Mouse (Mus musculus) B cell, adult 2 months (primary cell): ENCODE measurements at regions not wholly inside any gene's neighbourhood (a gene's known extent, or its start where the extent isn't known, plus 50 kb on each side); places are given as distances from the start of the nearest gene placed in this dataset.

Experiments used
- DNase-seq, 2 experiments: peaks; one replicate each; pipeline ENCODE4 v3.0.0; 2022

GRCm38 (mm10) chr6:100040459-100040984 is 246.8 kb downstream of the Rybp start:
- no peak for DNase-seq

GRCm38 (mm10) chr6:100032701-100033100 is 254.6 kb downstream of the Rybp start:
- DNase-seq: no peak

GRCm38 (mm10) chr6:100030522-100030921 is 256.8 kb downstream of the Rybp start:
- no peak for DNase-seq

DNA sequence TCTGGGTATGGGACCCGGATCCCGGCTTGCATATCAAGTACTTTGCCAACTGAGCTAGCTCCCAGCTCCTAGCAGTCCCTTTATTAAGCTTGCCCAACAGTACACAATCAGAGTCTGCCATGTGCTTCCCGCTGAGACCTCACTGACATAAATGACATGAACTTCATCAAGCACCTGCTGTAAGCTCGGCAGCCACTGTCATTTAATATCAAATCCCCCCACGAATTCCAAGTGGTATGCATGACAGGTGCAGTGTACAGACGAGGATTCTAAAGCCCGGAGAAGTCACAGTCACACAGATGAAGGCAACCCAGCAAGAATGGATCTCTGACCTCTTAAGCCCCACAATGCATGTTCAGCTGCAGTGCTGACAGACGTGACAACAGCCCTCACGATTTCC is 257.3 kb downstream of the Rybp start:
- DNase-seq: no peak

DNA sequence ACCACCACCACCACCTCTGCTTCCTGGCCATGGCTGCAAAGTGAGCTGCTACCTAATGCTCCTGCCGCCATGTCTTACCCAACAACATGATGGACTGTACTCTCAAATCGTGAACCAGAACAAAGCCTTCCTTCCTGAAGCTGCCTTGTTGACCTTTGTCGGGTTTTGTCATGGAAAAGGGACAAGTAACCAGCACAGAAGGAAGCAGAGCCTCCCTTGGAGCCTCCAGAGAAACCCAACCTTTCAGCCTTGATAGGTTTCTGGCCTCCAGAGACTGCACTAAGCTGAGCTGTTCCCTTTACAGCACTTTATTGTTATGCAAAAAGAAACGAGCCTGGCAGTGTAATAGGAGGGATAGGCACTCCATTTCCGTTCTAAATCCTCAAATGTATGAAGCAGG is 259.8 kb downstream of the Rybp start:
- DNase-seq: no peak

DNA sequence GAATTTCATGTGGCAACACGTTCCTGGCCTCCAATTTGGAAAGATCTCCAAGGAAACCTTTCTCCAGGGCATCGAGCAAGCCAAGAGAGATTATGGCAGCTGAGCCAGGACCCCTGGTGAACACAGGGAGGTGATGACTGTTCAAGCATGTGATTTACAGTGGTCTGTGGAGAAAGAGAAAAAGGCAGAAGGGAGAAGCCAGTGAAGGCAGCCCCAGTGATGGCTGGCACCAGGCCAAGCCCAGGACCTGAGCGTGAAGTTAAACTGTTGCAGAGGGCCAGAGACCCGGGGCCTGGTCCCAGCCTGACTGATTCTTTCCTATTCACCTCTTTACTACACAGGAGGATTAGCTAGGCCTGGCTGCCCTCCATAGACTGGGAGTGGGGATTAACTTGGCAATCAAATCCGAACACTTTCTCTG is 261.7 kb downstream of the Rybp start:
- DNase-seq: no peak

DNA sequence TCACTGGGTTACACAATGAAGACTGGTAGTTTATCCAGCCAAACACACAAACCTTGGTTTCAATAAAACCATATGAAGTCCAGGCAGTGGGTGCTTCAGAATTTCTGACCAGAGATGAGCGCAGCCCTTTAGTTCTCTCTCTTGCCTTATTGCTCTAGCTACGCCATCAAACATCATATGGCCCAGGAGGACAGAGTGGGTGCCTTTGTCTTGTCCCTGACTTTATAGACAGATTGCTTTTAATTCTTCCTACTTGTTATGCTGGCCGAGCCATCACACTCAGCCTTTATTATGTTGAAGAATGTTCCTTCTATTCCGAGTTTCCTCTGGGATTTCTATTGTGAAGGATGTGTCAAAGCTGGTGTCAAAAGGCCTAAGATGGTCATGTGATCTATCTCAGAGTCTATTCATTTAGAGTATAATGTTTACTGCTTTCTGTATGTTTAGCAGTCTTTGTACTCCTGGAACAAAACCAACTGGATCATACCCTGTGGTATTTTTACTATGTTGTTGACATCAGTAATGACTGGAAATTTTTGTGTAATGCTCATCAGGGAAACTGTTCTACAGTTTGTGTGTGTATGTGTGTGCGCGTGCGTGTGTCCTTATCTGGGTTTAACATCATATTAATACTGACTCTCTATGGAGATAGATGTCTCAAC is 263.7 kb downstream of the Rybp start:
- no peak for DNase-seq

- no peak for DNase-seq
Measured at GRCm38 (mm10) chr6:100019016-100019415, 268.3 kb downstream of the Rybp start.

DNA sequence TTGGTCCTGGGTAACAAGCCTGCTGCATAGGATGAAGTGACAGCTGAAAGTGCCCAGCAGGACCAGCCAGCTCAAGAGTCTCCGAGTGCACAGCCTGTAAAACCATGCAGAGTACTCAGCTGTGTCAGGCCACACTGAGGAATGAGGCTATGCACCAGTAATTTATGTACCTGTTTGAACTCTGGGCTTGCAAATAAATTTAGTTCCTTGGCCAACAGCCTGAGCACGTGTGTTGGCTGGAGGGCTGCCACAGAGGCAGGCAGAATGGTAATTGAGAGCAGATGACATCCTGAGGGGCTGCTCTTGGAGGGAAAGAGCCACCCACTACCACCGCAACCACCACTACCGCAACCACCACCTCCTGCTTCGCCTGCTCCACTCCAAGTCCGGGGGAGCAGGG is 273.3 kb downstream of the Rybp start:
- DNase-seq: no peak

DNA sequence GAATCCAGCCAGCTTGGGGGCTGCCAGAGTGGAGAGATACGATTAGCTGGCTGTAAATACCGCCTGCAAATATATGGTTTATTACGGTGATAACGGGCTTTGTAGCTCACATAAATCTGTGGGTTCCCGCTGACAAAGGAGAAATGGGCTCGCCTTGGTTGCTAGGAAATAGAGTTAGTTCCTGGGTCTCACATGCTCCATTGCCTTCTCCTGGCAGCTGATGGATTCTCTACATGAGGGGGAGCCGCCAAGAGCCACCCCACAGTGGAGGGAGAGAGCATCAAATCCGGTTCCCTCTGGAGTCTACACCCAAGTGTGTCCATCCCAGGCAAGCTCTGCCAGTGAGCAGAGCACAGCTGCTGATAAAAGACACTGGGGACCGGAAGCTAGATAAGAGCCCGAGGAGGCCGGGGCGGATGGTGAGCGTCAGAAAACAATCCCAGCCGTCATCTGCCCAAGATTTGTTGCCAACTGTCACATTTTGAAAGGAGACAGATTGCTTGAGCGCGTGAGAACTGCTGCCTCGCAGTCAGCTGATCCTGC is 275.7 kb downstream of the Rybp start:
- DNase-seq: no peak

GRCm38 (mm10) chr6:100010954-100011481 is 276.3 kb downstream of the Rybp start:
- no peak for DNase-seq

DNA sequence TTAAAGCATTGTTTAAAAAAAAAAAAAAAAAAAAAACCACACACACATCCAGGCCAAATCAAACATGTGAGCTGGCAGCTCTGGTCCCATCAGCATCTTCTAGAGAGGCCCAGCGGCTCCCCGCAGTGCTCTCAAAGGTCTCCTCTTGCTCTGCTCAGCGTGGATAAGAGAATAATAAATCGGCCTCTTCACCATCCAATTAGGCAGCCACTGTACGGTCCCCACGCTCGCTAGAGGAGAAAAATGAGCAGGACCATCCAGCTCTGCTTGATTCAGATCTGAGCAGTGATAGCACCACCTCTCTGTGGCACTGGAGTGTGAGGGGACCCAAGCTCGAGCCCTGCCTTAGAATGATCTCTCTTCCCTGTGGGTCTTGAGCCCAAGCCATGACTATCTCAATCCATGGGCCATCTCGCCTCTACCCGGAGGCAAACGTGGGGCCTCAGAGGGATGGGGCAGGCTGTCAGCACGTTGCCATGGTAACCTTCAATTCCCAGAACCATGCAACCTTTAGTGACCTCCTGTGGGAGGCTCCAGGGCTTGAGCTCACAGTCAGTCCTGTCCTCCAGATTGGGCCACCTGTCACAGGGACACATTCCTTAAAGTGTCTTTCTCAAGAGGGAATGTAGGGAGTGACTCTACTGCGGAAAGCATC is 273.6 kb upstream of the Prok2 start:
- no peak for DNase-seq

DNA sequence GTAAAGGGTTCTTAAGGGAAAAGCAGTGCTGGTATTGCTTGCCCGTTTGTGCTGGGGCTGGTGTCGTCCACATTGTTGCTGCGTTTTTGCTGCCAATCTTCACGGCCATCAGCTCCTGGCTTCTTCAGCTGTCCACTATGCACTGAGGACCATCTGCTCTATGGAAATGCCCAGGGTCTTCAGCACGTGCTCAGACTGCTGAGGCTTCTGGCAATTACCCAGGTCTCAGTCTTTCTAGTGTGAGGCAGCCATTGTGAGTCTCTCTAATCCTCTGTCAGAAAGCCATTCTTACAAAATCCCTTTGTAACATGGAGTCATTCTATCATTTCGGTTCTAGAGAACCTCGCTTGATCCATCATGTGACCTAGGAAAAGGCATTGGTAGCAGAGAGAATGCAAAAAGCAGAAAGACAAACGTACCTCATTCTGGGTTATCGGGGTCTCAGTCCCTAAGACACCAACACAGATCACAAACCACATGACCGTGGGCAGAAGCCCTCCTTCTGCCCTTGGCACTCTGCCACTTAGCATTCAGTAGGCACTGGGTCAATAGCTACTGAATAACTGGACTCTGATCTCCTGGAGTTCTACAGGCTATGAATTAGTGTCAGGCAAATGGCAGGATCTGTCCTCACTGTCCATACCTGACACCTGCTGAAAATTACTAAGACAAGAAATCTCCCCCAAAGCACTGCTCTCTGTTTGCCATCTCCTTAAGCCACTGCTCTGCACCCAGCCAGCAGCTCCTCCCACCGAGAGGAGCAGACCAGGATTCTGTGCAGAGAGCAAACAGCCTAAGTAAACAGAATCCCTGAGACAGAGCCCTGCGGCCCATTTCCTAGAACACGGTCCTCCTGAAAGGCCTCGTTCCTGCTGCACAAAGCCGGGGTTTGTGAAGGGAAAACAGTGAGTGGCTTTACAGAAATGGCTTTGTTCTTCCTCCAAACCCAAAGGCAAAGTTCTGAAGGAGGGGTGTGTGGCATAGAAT is 270.1 kb upstream of the Prok2 start:
- DNase-seq: no peak

GRCm38 (mm10) chr6:99994026-99994425 is 267.8 kb upstream of the Prok2 start:
- no peak for DNase-seq

GRCm38 (mm10) chr6:99991079-99991478 is 264.9 kb upstream of the Prok2 start:
- no peak for DNase-seq

- no peak for DNase-seq
Measured at GRCm38 (mm10) chr6:99990604-99991003, 264.4 kb upstream of the Prok2 start.

- no peak for DNase-seq
Measured at GRCm38 (mm10) chr6:99986449-99986848, 260.3 kb upstream of the Prok2 start.

- DNase-seq: no peak
Measured at GRCm38 (mm10) chr6:99985322-99985721, 259.1 kb upstream of the Prok2 start.

- no peak for DNase-seq
Measured at GRCm38 (mm10) chr6:99984856-99985224, 258.6 kb upstream of the Prok2 start.

DNA sequence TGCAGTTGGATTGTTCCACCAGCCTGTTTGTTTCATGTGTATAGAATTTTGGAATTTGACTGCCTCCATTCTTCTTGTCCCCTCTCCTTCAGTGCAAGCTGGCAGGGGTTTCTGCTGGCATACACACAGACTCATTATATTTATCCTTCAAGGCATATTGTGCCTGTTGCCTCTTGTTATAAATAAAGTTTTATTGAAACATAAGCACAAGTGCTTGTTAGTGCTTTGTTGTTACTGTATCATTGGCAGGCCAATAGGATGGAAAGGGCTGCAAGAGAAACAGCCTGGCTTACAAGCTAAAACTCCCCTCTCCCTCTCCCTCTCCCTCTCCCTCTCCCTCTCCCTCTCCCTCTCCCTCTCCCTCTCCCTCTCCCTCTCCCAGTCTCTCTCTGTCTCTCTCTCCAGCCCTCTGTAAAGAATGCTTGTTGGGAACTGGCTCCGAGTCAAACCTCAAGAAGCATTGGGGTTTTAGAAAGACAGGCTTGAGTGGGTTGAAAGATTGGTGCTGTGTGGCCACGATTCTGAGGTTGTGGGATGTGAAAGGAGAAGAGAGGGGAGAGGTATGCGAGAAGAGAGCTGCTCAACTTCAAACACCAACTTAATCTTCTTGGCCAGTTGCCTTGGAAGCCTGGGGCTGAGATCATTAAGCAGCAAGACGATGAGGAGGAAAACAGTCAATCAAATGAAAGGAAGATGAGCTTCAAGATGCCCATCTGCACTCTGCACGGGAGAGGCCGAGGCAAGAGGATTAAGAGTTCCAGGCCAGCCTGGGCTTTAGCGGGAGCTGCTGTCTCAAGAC is 258.1 kb upstream of the Prok2 start:
- DNase-seq: no peak

DNA sequence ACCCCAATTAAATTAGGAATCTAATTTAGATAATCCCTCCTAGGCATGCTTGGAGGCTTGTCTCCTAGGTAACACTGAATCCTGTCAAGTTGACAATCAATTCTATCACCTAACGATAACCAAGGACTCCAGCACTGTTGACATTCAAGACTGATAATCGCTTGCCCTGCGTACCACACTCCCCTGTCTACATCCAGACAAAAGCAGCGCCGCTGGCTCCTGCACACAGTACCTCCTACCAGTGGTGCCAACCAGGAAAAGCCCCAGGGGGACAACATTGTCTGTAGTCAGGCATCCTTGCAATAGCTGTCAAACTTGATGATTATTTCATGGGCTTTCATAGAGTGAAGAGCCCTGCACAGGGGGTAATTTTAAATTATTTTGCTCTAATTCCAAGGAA is 253.4 kb upstream of the Prok2 start:
- DNase-seq: no peak

- no peak for DNase-seq
Measured at GRCm38 (mm10) chr6:99978164-99978746, 252.1 kb upstream of the Prok2 start.
